Mouse (Mus musculus): ENCODE measurements at regions not wholly inside any gene's neighbourhood (a gene's known extent, or its start where the extent isn't known, plus 50 kb on each side); places are given as distances from the start of the nearest gene placed in this dataset.
A peak's percentile ranks its signal among the peaks of the same experiment; 100 is the strongest.

DNA sequence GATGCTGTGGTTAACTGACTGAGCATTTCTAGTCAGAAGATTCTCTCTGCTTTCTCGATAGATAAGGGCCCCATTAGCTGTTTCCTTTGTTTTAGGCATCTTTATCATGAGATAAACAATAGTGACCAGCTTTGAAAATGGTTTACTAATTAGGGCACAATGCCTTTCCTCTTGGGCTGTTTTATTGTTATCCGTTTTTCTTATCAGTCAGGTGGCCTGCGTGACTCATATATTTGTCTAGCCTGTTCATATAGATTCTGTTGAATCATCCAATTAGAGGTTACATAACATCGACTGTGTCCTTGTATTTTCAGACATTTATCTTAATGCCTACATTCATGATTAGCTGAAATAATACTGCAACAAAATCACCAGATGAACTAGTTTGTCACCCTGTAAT is 531.1 kb downstream of the Gm11232 start:
- no peak overlapping the region for H3K4me2 ChIP-seq
- H3K4me1 ChIP-seq (ENCODE audit: control insufficient read depth, insufficient read depth, low read length), result peaks cover 8% of the 10 kb centered on the region; the same call in 1 of the 2 replicates
- no peaks in the 10 kb centered on the region for H3K9me3 ChIP-seq (ENCODE audit: control insufficient read depth, low read length)
- ATAC-seq (ENCODE audit: low FRiP score) (no peak), DNase-seq (ENCODE audit: low spot score, missing footprints) (no peak)
- 85% methylated on average over 4 of the region's 4 CpGs for WGBS
- H3K36me3 ChIP-seq (ENCODE audit: control insufficient read depth, insufficient read depth, low read length), result no peaks in the 10 kb centered on the region
- H3K9ac ChIP-seq (ENCODE audit: low read length), result no peak overlapping the region
- H3K4me3 ChIP-seq (ENCODE audit: low read depth, low read length), result no peak overlapping the region
- no peak overlapping the region for H3K27ac ChIP-seq (ENCODE audit: low read depth, low read length)
- H3K27me3 ChIP-seq (ENCODE audit: control insufficient read depth, insufficient read depth, low read length), result no peaks in the 10 kb centered on the region

DNA sequence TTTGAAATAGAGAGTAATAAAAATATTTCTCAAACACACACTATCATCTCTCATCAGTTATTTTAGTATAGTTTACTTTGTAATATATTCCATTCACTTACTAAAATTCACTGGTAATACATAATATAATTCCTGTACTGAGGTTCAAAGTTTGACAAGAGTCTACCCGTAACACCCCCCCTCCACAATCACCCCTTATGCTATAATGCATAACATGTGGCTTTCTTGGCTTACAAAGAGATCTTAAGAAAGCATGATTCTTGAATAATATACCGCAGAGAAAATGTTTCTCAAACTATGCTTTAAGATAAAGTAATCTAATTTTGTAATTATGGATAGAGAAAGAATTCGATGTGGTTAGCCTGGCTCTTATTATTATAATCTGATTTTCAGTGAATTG is 539.7 kb downstream of the Gm11232 start:
- no peaks in the 10 kb centered on the region for H3K4me1 ChIP-seq (ENCODE audit: control insufficient read depth, insufficient read depth, low read length)
- no peaks in the 10 kb centered on the region for H3K36me3 ChIP-seq (ENCODE audit: control insufficient read depth, insufficient read depth, low read length)

DNA sequence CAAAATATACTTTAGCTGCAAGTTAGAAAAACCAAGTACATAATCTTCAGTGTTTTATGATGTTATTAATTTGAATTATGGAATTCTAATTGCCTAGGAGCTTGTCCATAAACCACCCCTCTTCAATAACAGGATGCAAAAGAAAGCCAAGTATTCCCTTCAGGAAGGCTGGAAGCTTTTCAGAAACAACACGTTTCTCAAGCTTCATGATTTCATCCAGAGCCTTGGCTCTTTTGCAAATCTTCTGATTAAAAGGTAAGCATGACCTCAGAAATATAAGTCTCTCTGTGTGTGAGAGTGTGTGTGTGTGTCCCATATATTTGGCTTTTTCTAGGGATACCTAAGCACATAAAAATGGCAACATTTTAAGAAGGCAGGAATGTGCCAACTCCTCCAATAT is 570.0 kb downstream of the Gm11232 start:
- no peak for DNase-seq (ENCODE audit: low spot score, missing footprints)
- Histone ChIP-seq H3K27me3 (ENCODE audit: control insufficient read depth, insufficient read depth, low read length) (no peaks in the 10 kb centered on the region), H3K4me3 (ENCODE audit: low read depth, low read length) (no peak overlapping the region), H3K27ac (ENCODE audit: low read depth, low read length) (no peak overlapping the region), H3K9me3 (ENCODE audit: control insufficient read depth, low read length) (no peaks in the 10 kb centered on the region), H3K9ac (ENCODE audit: low read length) (no peak overlapping the region), H3K36me3 (ENCODE audit: control insufficient read depth, insufficient read depth, low read length) (no peaks in the 10 kb centered on the region), H3K4me2 (no peak overlapping the region), H3K4me1 (ENCODE audit: control insufficient read depth, insufficient read depth, low read length) (no peaks in the 10 kb centered on the region)
- ATAC-seq (ENCODE audit: low FRiP score), result no peak
- 73% methylated on average over 1 of the region's 1 CpGs for WGBS

More for the DNA sequence above, 539.7 kb downstream of the Gm11232 start:
- ATAC-seq (ENCODE audit: low FRiP score) (no peak), DNase-seq (ENCODE audit: low spot score, missing footprints) (no peak)
- H3K4me3 ChIP-seq (ENCODE audit: low read depth, low read length), result no peak overlapping the region
- H3K27me3 ChIP-seq (ENCODE audit: control insufficient read depth, insufficient read depth, low read length), result no peaks in the 10 kb centered on the region
- no peak overlapping the region for H3K27ac ChIP-seq (ENCODE audit: low read depth, low read length)
- H3K4me2 ChIP-seq, result no peak overlapping the region
- 86% methylated on average over 3 of the region's 3 CpGs for WGBS
- H3K9ac ChIP-seq (ENCODE audit: low read length), result no peak overlapping the region
- H3K9me3 ChIP-seq (ENCODE audit: control insufficient read depth, low read length), result no peaks in the 10 kb centered on the region

DNA sequence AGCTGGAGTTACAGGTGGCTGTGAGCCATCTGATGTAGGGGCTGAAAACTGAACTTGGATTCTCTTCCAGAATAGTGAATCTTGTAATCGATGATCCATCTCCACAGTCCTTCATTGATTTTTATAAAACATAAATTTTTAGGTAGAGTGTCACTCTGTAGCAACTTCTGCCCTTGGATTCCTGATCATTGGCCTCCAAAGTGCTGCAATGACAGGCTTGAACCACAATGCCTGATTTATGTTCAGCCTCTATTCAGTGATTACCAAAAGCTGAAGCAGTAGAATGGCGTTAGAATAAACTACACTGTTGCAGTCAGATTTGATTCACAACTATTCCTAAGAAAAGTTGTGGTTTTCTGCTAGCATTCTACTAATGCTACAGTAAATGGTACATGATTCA is 580.1 kb downstream of the Gm11232 start:
- H3K27me3 ChIP-seq (ENCODE audit: control insufficient read depth, insufficient read depth, low read length), result no peaks in the 10 kb centered on the region
- WGBS, result 92% methylated on average over 2 of the region's 2 CpGs
- no peak for DNase-seq (ENCODE audit: low spot score, missing footprints)
- no peak overlapping the region for H3K4me2 ChIP-seq
- no peaks in the 10 kb centered on the region for H3K9me3 ChIP-seq (ENCODE audit: control insufficient read depth, low read length)
- no peak overlapping the region for H3K4me3 ChIP-seq (ENCODE audit: low read depth, low read length)
- H3K36me3 ChIP-seq (ENCODE audit: control insufficient read depth, insufficient read depth, low read length), result no peaks in the 10 kb centered on the region
- no peak overlapping the region for H3K9ac ChIP-seq (ENCODE audit: low read length)
- no peak for ATAC-seq (ENCODE audit: low FRiP score)
- H3K27ac ChIP-seq (ENCODE audit: low read depth, low read length), result no peak overlapping the region
- H3K4me1 ChIP-seq (ENCODE audit: control insufficient read depth, insufficient read depth, low read length), result no peaks in the 10 kb centered on the region

DNA sequence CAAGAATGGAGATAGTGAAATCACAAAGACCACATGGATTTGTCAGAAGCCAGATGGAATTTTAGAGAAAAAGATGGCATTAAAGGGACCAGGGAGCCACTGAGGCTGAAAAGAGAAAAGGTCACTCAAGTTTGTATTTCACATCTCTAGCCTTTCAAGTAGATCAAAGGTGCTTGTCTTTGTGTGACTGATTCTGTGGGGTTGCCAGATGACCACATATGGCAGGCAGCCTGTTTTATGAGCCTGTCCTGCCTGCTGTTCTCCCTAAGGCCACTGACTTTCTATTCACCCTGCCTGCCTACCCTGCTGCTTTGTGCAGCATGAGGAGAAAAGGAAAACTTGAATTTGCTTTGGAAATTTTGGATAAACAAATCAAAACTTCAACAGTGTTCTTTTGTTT is 592.0 kb downstream of the Gm11232 start:
- Histone ChIP-seq H3K4me2 (no peak overlapping the region), H3K27me3 (ENCODE audit: control insufficient read depth, insufficient read depth, low read length) (no peaks in the 10 kb centered on the region), H3K9me3 (ENCODE audit: control insufficient read depth, low read length) (no peaks in the 10 kb centered on the region), H3K4me1 (ENCODE audit: control insufficient read depth, insufficient read depth, low read length) (no peaks in the 10 kb centered on the region), H3K27ac (ENCODE audit: low read depth, low read length) (no peak overlapping the region), H3K36me3 (ENCODE audit: control insufficient read depth, insufficient read depth, low read length) (no peaks in the 10 kb centered on the region), H3K9ac (ENCODE audit: low read length) (no peak overlapping the region), H3K4me3 (ENCODE audit: low read depth, low read length) (no peak overlapping the region)
- DNase-seq (ENCODE audit: low spot score, missing footprints), result no peak
- ATAC-seq (ENCODE audit: low FRiP score), result no peak

DNA sequence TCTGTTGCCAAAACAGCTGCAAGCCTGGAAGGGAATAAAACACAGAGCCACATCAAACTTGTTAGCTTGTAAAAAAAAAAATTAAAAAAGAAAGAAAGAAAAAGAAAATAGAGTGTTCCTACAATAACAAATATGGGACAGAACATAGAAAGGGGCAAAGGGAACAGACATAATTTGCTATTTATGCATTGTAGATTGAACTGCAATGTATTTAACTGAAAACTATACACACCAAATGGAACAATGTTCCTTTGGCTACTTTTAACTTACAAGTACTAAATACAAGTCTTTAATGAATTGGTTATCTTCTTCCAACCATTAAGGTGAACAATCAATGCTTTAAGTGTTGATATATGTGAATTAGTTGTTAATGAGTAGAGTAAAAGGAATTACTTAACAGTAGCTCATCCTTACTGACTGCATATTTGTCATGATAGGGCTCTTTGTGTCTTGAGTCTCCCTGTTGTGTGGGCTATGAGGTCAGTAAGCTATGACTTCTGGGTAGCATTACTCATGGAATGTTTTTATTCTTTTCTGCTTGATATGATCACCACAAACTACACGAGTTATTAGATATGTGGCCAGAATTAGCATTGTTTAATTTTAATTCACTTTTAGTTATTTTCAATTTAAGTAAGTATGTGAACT is 597.0 kb upstream of the Megf9 start:
- Histone ChIP-seq H3K4me3 (ENCODE audit: low read depth, low read length) (no peak overlapping the region), H3K4me1 (ENCODE audit: control insufficient read depth, insufficient read depth, low read length) (no peaks in the 10 kb centered on the region), H3K9ac (ENCODE audit: low read length) (no peak overlapping the region), H3K27me3 (ENCODE audit: control insufficient read depth, insufficient read depth, low read length) (no peaks in the 10 kb centered on the region), H3K36me3 (ENCODE audit: control insufficient read depth, insufficient read depth, low read length) (no peaks in the 10 kb centered on the region), H3K4me2 (no peak overlapping the region), H3K27ac (ENCODE audit: low read depth, low read length) (no peak overlapping the region), H3K9me3 (ENCODE audit: control insufficient read depth, low read length) (no peaks in the 10 kb centered on the region)
- ATAC-seq (ENCODE audit: low FRiP score), result 0 out of 2 replicates have a peak, but pooled peaks have one; percentile 55
- WGBS, result 44% methylated on average over 1 of the region's 1 CpGs
- no peak for DNase-seq (ENCODE audit: low spot score, missing footprints)

DNA sequence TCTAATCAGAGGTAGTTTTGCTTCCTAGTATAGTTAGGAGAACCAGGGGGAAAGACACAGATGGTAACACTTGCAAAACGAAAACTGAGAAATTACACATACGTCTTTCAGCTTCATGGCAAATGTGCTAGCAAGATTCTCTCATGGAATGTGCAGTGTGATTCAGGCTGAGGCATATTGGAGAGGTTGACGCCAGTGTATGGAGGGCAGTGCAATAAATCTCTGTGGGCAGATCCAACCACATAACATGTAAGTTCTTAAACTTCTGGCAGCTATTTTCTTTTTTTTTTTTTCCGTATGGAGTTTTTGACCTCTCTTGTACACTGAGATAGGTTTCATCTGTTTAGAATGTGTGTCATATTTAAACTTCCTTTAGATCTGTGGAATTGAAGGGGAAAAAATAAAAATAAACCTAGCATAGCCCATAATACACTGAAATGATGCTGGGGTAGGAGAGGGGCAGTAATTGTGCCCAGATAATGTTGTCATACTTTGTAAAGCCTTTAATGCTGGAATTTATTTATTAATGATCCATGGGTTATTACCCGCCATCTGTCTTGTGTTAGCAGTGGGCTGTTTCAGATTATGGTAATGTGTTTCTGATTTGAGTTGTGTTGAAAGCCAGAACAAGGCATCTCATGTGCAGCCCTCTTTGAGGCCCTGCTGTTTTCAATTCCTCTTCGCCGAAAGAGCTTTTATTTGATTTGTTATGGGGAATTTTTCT is 596.3 kb upstream of the Megf9 start:
- H3K9ac ChIP-seq (ENCODE audit: low read length), result no peak overlapping the region
- DNase-seq (ENCODE audit: low spot score, missing footprints), result peak; percentile 89
- no peak overlapping the region for H3K4me2 ChIP-seq
- WGBS, result 48% methylated on average over 7 of the region's 7 CpGs
- no peak overlapping the region for H3K4me3 ChIP-seq (ENCODE audit: low read depth, low read length)
- no peaks in the 10 kb centered on the region for H3K9me3 ChIP-seq (ENCODE audit: control insufficient read depth, low read length)
- H3K27ac ChIP-seq (ENCODE audit: low read depth, low read length), result no peak overlapping the region
- no peaks in the 10 kb centered on the region for H3K27me3 ChIP-seq (ENCODE audit: control insufficient read depth, insufficient read depth, low read length)
- ATAC-seq (ENCODE audit: low FRiP score), result peak; percentile 89
- no peaks in the 10 kb centered on the region for H3K36me3 ChIP-seq (ENCODE audit: control insufficient read depth, insufficient read depth, low read length)
- H3K4me1 ChIP-seq (ENCODE audit: control insufficient read depth, insufficient read depth, low read length), result no peaks in the 10 kb centered on the region

DNA sequence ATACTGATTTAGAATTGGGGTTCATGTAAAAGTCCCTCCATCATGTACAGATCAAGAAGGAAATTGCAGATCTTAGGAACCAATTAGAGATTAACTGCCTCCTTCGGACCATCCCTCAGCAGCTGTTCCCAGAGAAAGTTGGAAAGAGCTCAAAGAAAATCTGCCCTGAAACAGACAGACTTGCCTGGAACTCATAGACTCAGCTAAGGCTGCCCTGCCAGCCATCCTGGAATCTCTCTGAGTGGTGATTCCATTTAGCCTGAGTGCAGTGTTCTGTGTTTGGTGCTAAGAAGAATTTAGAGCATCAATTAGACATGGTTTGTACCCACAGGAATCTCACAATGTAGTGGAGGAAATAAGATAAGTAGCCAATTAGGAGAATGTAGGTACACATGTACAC is 594.5 kb upstream of the Megf9 start:
- no peak for DNase-seq (ENCODE audit: low spot score, missing footprints)
- Histone ChIP-seq H3K27ac (ENCODE audit: low read depth, low read length) (no peak overlapping the region), H3K27me3 (ENCODE audit: control insufficient read depth, insufficient read depth, low read length) (no peaks in the 10 kb centered on the region), H3K4me2 (no peak overlapping the region), H3K4me1 (ENCODE audit: control insufficient read depth, insufficient read depth, low read length) (no peaks in the 10 kb centered on the region), H3K9me3 (ENCODE audit: control insufficient read depth, low read length) (no peaks in the 10 kb centered on the region), H3K36me3 (ENCODE audit: control insufficient read depth, insufficient read depth, low read length) (no peaks in the 10 kb centered on the region), H3K4me3 (ENCODE audit: low read depth, low read length) (no peak overlapping the region), H3K9ac (ENCODE audit: low read length) (no peak overlapping the region)
- 83% methylated on average over 1 of the region's 1 CpGs for WGBS
- no peak for ATAC-seq (ENCODE audit: low FRiP score)

All from midbrain, embryonic 11.5 days (tissue).